Mouse (Mus musculus) lung, postnatal 0 days (tissue): ENCODE measurements around the gene Styxl1. TPM values are rescaled to one million over a fixed set of nuclear protein-coding genes. Genes with fewer than 3 reads are reported as not detected.

ENCODE experiments used
- ATAC-seq: fragments of 200-750 bp; cut with Nextera tagmentation; 2 replicates; pipeline ENCODE4 v1.8.0; 2017; ENCODE audit warnings: moderate library complexity
- DNase-seq: peaks from one replicate; pipeline ENCODE4 v3.0.0-alpha.2; 2016; ENCODE audit warnings: low spot score
- H3K27ac ChIP-seq: fragments of 300-500 bp; sonication (generic); 2 replicates; pipeline ENCODE4 v1.5.1; 2014; ENCODE audit warnings: antibody characterized with exemption, mild to moderate bottlenecking, low read length, mixed read lengths
- H3K27me3 ChIP-seq: fragments of 300-500 bp; sonication (generic); replicated peaks from 2 replicates; pipeline ENCODE4 v1.6.1; 2014; ENCODE audit warnings: low read length, mixed read lengths; ENCODE audit not compliant: insufficient read depth
- H3K36me3 ChIP-seq: fragments of 300-500 bp; sonication (generic); 2 replicates; pipeline ENCODE4 v1.6.1; 2014; ENCODE audit warnings: low read length, mixed read lengths; ENCODE audit not compliant: insufficient read depth
- H3K4me1 ChIP-seq: fragments of 300-500 bp; sonication (generic); 2 replicates; pipeline ENCODE4 v1.6.1; 2014; ENCODE audit warnings: antibody characterized with exemption, low read depth, low read length, mixed read lengths; ENCODE audit not compliant: insufficient read depth
- H3K4me2 ChIP-seq: fragments of 300-500 bp; sonication (generic); replicated peaks from 2 replicates; pipeline ENCODE4 v1.6.1; 2014; ENCODE audit warnings: low read depth, mild to moderate bottlenecking, low read length, moderate library complexity, mixed read lengths
- H3K4me3 ChIP-seq: fragments of 300-500 bp; sonication (generic); 2 replicates; pipeline ENCODE4 v1.5.1; 2014; ENCODE audit warnings: low read depth, low read length
- H3K9ac ChIP-seq: fragments of 300-500 bp; sonication (generic); replicated peaks from 2 replicates; pipeline ENCODE4 v1.6.1; 2014; ENCODE audit warnings: low read depth, mild to moderate bottlenecking
- H3K9me3 ChIP-seq: fragments of 300-500 bp; sonication (generic); 2 replicates; pipeline ENCODE4 v1.6.1; 2016; ENCODE audit warnings: low read length, mixed read lengths
- CTCF ChIP-seq: IDR thresholded peaks from 2 replicates; pipeline ENCODE4 v1.5.1; 2016; ENCODE audit warnings: antibody characterized with exemption, mild to moderate bottlenecking
- EP300 ChIP-seq: IDR thresholded peaks from 2 replicates; pipeline ENCODE4 v1.6.1; 2016; ENCODE audit warnings: antibody characterized with exemption, mild to moderate bottlenecking, control low read depth
- WGBS: fragments of 180-500 bp; shearing (Covaris S2); extraction: QIAGEN DNeasy Blood & Tissue Kit; methylation state at CpG from one replicate; pipeline ENCODE4 v1.1.7; 2014; 5-methylcytosine and 5-hydroxymethylcytosine counted together
- polyA plus RNA-seq: library from polyadenylated mRNA; unstranded; fragments of >200 nt; fragmentation: Nextera tagmentation; extraction: Ambion mirVana; gene quantifications from 2 replicates; pipeline ENCODE4 v1.2.1, GENCODE M21; 2015

Styxl1 gene
- polyA plus RNA-seq, 1 experiment from 2014 or later, result 1.7 TPM

GRCm38 (mm10) chr5:135720121-135720520, 58.1 kb downstream of the Styxl1 start:
- no peak for DNase-seq
- Histone ChIP-seq H3K4me1 (peaks cover 4% of the 10 kb centered on the region; the same call in 1 of the 2 replicates), H3K27me3 (no peaks in the 10 kb centered on the region), H3K36me3 (peaks cover 3% of the 10 kb centered on the region; the same call in 1 of the 2 replicates), H3K4me3 (no peak overlapping the region), H3K27ac (no peak overlapping the region), H3K9ac (no peak overlapping the region), H3K9me3 (no peaks in the 10 kb centered on the region), H3K4me2 (no peak overlapping the region)
- ATAC-seq, result no peak
- no peak for TF ChIP-seq CTCF
- TF ChIP-seq EP300, result no peak
- 53% methylated on average over 3 of the region's 3 CpGs for WGBS

GRCm38 (mm10) chr5:135719586-135720120, 58.5 kb downstream of the Styxl1 start:
- peaks cover 3% of the 10 kb centered on the region; the same call in 1 of the 2 replicates for H3K36me3 ChIP-seq
- H3K4me2 ChIP-seq, result no peak overlapping the region
- peaks cover 4% of the 10 kb centered on the region; the same call in 1 of the 2 replicates for H3K4me1 ChIP-seq
- WGBS, result 89% methylated on average over 10 of the region's 10 CpGs
- no peak overlapping the region for H3K27ac ChIP-seq
- H3K27me3 ChIP-seq, result no peaks in the 10 kb centered on the region
- no peak for ATAC-seq
- H3K9me3 ChIP-seq, result no peaks in the 10 kb centered on the region
- TF ChIP-seq EP300 (no peak), CTCF (no peak)
- DNase-seq, result no peak
- no peak overlapping the region for H3K4me3 ChIP-seq
- no peak overlapping the region for H3K9ac ChIP-seq

- Histone ChIP-seq H3K36me3 (peaks cover 3% of the 10 kb centered on the region; the same call in 1 of the 2 replicates), H3K4me2 (no peak overlapping the region), H3K4me3 (no peak overlapping the region), H3K9me3 (no peaks in the 10 kb centered on the region), H3K4me1 (peaks cover 8% of the 10 kb centered on the region), H3K9ac (no peak overlapping the region), H3K27ac (no peak overlapping the region), H3K27me3 (no peaks in the 10 kb centered on the region)
- no peak for DNase-seq
- no peak for ATAC-seq
- WGBS, result 60% methylated on average over 10 of the region's 10 CpGs
- no peak for TF ChIP-seq EP300
- TF ChIP-seq CTCF, result peak; percentile 53
Observed at GRCm38 (mm10) chr5:135715624-135716023, 62.6 kb downstream of the Styxl1 start.

- H3K4me3 ChIP-seq, result no peak overlapping the region
- peaks cover 3% of the 10 kb centered on the region; the same call in 1 of the 2 replicates for H3K36me3 ChIP-seq
- DNase-seq (peak; percentile 82), ATAC-seq (peak; percentile 93)
- 33% methylated on average over 16 of the region's 16 CpGs for WGBS
- TF ChIP-seq EP300 (peak; percentile 70; the same call in 1 of the 2 replicates), CTCF (no peak)
- 0 out of 2 replicates have a peak overlapping the region, but pooled peaks have one; percentile 11 for H3K4me2 ChIP-seq
- no peaks in the 10 kb centered on the region for H3K9me3 ChIP-seq
- peak overlapping the region; percentile 48 for H3K27ac ChIP-seq
- H3K9ac ChIP-seq, result no peak overlapping the region
- peaks cover 8% of the 10 kb centered on the region for H3K4me1 ChIP-seq
- no peaks in the 10 kb centered on the region for H3K27me3 ChIP-seq
Observed at GRCm38 (mm10) chr5:135713441-135714218, 64.6 kb downstream of the Styxl1 start.

GRCm38 (mm10) chr5:135712803-135713202, 65.4 kb downstream of the Styxl1 start:
- Histone ChIP-seq H3K27me3 (no peaks in the 10 kb centered on the region), H3K4me1 (peaks cover 8% of the 10 kb centered on the region), H3K4me2 (no peak overlapping the region), H3K9me3 (no peaks in the 10 kb centered on the region), H3K9ac (no peak overlapping the region), H3K27ac (peak overlapping the region; percentile 48; the same call in 1 of the 2 replicates), H3K36me3 (0 out of 2 replicates have a peak, but pooled peaks cover 3% of the 10 kb centered on the region), H3K4me3 (no peak overlapping the region)
- no peak for ATAC-seq
- WGBS, result 48% methylated on average over 4 of the region's 4 CpGs
- no peak for DNase-seq
- TF ChIP-seq EP300 (no peak), CTCF (no peak)

GRCm38 (mm10) chr5:135711582-135712355, 66.4 kb downstream of the Styxl1 start:
- peaks cover 8% of the 10 kb centered on the region for H3K4me1 ChIP-seq
- no peak overlapping the region for H3K9ac ChIP-seq
- H3K27ac ChIP-seq, result no peak overlapping the region
- WGBS, result 82% methylated on average over 13 of the region's 13 CpGs
- DNase-seq (no peak), ATAC-seq (no peak)
- H3K9me3 ChIP-seq, result no peaks in the 10 kb centered on the region
- TF ChIP-seq CTCF (no peak), EP300 (no peak)
- H3K36me3 ChIP-seq, result peaks cover 5% of the 10 kb centered on the region; the same call in 1 of the 2 replicates
- no peak overlapping the region for H3K4me3 ChIP-seq
- H3K27me3 ChIP-seq, result no peaks in the 10 kb centered on the region
- no peak overlapping the region for H3K4me2 ChIP-seq
